Mouse (Mus musculus) kidney, adult 8-10 months (tissue): ENCODE measurements around the gene Idua.
"Not testable (repeated sequence)": the region's sequence is repeated elsewhere in the genome, so short reads cannot be mapped to it uniquely, and the experiment has no call there.

Source experiments
- DNase-seq, 2 experiments: peaks; one replicate each; pipeline ENCODE4 v3.0.0; 2022

Idua gene

DNA sequence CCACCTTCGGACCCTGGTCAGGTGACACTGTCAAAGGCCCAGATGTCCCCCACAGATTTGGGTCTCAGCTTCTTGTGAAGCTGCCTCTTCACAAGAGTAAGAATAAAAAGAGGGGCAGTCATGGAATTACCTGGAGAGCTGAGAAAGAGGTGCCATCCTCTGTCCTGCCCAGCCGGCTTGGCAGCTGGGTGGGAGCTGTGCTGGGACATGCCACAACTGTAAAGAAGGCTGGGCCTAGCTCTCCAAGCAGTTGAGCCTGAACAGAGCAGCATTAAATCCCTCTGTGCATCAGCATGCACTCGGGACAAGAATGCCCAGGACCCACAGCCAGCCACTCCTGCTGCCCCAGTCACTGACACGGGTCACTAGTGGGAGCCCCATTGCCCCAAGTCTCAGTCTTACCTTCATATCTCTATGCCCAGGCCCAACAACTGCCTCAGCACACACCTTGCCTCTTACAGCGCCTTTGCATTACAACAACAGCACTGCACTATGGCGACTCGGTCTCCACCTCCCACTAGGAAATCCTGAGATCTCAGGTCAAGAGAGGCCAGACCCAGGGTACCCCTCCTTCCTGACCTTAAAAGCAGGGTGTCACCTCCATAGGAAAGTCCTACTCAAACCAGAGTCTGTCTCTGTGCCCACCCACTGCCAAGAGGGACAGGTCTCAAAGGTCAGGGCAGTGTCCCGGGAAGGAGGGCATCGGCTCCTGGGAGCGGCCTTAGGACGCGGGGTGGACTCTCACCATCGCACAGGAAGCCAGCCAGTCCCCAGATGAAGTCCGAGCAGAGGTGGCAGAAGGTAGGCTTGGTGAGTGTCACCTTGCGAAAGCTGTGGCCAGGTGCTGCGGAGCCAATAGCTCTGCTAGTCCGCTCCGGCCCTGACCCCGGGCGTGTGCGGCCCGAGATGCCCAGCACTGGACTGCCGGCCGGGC is at the start of gene Idua:
Gene Idua (plus strand): TSS at position 634 of the 934 bp plus-strand sequence.
- DNase-seq: peak; percentile 52 to 58

DNA sequence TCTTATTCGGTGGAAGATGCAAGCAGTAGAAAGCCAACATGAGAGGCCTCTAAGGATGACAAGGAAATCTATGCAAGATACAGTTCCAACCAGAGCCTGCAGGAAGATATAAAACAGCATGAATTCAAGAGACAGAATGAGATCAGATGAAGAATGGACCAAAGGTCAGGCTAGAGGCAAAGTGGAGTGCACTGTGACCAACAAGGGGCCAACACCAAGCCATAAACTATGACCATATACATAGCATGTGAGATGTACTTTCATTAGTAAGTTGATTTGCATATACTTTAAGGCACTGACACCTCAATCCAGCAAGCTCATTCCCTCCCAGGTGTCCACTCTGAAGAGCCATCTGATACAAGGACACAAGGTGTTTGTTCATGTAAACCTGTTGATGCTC is 49.7 kb upstream of the Idua start:
- DNase-seq: no peak

DNA sequence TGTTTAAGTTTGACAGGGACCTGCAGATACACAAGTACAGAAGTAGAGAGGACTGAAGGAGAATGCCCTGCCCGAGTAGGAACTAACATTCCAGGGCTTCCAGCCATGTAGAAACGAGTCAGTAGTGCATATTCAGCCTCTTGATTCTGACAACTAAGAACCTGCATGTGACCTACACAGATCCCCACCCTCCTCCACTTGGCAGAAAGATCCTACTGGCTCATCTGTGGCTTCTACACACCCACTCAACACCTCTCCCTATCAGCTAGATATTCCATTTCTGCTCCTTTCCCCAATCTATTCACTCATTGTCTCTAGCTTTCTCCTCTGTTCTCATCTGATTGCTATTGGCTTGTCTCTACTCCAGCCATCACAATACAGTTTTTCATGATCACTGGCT is 38.3 kb upstream of the Idua start:
- DNase-seq: no peak

DNA sequence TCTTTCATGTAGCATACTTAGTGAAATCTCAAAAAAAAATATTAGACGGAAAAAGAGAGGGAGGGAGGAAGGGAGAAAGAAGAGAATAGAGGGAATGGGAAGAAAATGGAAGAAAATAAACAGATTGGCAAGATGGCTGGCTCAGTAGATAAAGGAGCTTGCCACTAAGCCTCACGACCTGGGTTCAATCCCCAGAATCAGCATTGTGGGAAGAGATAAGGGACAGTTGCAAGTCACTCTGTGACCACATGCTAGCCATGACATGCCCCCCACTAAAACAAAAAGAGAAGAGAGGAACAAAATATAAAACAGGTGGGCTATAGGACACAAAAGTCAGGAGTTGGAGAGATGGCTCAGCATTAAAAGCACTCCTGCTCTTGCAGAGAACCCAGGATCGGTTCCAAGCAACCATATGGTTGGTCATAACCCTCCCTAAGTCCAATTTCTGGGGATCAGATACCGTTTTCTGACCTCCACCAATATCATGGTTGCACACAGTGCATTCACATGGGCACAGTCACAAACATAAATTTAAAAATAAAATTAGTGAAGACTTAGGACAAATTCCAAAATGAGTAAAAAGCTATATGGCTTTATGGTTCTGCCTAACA is 34.0 kb upstream of the Idua start:
- no peak for DNase-seq

DNA sequence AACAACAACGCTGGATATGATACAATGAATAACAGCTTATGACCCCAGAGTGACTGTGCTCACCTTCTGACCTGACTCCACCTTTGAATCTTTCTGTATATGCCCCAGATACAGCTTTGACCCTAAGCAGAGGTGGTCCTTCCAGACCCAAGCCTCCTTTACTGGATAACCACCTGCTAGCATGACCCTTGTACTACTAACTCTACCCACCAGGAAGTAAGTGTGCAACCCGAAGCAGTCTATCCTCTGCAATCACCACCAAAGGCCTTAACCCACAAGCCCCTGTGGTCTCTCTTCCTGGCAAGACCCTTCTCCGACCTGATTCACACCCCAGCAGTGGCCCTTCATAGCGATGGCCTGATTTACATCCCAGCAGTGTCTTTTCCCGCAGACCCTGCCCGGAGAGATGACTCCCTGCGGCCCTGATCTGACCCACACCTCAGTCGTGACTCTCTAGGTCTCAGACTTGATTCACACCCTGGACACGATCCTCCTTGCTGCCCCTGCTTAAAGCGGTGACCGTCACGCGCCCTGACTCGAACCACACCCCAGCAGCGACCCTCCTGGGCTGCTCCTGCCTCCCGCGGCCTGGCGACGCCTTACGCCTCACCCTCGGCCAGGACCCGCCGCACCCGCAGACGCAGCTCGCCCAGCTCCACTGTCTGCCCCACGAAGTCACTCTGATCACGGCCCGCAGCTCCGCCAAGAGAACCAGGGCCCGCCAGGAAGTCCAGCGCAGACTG is 31.1 kb upstream of the Idua start:
- no peak for DNase-seq

DNA sequence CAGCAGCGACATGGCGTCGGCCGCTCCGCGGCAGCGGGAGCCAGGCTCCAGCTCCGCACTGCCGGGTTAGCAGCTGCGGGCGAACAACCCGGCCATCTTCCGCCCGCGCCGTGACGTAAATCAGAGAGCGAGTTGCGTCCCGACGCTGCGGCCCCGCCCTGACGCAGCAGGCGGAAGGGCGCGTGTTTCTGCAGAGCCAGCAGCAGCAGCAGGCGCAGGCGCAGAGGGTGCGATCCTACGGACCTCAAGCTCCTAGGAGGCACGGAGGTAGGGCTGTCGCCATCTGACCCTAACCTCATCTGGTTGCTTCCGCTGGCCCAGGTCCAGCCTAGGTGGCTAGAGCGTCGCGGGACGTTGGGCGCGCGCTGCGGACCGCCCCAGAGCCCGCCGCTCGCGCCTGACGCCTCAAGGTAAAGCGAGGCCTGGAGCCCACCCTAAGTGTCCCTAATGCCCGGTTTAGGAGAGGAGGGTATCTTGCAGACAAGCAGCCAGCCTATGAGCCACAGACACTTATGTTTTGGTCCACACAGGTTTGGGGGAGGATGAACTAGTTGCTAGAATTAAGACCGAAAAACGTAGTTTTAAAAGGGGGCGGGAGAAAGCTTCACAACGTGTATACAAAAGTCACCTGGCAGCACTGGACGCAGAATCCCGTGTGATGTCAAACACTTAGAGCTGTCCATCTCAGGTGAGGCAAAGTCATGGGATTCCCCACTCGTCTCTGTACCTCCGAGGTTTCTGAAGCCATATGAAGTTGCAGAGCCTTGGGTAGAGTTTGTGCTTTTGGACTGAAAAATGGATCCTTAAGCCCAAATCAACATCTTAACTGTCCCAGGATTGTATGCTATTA is 30.3 kb upstream of the Idua start, which contains the start of the genes Gak and Tmem175:
Gene Gak (minus strand): TSS at position 122 of the 850 bp plus-strand sequence.
Gene Tmem175 (plus strand): TSS at position 137 of the 850 bp plus-strand sequence.
- DNase-seq: peak; percentile 91 to 92

DNA sequence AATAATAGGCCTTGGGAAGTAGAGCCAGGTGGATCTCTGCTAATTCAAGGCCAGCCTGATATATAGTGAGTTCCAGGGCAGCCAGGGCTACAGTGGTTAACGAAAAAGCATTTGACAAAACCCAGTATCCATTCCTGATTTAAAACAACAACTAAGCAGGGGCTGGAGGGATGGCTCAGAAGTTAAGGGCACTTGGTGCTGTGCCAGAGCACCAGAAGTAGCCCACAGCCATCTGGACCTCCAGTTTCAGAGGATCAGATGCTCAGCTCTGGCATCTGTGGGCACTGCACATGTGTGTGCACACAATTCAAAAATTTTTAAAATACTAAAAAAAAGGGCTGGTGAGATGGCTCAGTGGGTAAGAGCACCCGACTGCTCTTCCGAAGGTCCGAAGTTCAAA is 26.5 kb upstream of the Idua start:
- DNase-seq: no peak

DNA sequence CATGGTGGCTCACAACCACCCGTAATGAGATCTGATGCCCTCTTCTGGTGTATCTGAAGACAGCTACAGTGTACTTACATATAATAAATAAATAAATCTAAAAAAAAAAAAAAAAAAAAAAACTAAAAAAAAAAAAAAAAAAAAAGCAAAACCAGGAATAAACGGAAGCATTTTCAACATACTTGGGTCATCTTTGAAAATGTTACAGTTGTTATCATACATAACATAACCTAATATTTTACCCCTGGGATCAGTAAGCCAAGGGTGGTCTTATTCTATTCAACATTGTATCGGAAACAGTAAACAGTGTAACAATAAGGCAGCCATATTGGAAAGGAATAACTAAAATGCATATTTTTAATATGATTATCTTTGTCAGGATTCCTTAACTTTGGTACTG is 26.0 kb upstream of the Idua start:
- not testable (repeated sequence) for DNase-seq

DNA sequence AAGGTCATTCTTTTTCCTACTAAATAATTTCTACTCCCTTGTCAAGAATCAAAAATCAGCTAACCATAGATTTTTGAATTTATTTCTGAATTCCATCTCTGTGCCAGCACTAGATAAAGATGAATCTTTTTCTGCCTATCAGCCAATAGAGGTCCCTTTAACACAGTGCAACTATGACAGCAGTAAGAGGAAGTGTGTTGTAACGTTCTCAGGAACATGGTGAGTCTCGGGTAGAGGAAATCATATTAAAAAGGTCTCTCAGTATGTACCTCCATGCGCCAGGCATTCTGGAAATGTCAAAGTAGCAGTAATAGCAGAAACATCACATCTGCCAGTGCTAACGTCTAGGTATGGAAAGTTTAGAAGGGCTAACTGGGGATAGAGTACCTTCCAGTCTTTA is 24.0 kb upstream of the Idua start:
- no peak for DNase-seq

DNA sequence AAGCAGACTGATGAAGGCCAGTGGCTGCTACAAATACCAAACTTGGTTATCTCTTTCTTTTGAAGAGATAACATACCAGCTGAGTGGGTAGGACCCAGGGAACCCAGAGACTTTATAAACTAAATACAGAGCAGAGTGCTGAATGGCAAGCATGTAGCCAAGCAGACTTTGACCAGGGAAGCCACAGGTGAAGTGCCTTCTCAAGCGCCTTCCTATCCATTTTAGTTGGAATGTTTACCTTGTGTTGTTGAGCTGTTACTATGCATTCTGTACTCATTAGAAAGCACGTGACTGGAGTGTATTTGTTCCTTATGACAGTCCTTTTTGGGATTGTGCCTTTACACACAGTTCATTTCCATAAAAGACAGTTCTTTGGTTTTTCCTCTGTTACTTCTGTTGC is 16.5 kb upstream of the Idua start:
- DNase-seq: no peak

DNA sequence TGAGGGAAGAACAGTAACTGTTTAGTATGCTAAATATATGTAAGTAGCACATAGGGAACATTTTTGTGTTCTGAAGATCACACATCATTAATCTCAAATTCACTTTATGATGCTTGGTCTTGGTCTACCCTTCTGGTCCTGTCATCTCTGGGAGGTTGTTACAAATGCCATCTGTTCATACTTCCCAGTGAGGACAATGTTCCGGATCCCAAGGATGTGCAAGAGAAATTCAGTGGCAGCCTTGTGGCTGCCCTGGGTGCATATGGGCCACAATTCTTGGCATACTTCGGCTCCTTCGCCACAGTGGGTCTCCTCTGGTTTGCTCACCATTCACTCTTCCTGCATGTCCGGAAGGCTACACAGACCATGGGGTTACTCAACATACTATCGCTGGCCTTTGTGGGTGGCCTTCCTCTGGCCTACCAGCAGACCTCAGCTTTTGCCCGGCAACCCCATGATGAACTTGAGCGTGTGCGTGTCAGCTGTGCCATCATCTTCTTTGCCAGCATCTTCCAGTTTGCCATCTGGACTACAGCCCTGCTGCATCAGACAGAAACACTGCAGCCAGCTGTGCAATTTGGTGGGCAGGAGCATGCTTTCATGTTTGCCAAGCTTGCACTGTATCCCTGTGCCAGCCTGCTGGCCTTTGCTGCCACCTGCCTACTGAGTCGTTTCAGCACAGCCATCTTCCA is 14.3 kb upstream of the Idua start:
- DNase-seq: no peak

DNA sequence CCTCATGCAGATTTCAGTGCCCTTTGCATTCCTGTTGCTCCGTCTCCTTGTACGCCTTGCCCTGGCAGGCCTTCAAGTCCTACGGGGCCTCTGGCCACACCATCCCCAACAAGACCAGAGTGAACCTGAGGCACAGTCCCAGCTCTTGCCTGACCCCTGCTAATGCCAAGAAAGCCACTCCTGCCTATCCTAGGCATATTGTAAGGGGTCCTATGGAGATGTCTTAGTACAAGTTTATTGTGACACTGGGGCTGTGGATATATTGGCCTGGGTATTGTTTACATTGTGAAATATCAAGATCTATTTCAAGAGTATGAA is 13.8 kb upstream of the Idua start:
- DNase-seq: peak; percentile 30 to 33

DNA sequence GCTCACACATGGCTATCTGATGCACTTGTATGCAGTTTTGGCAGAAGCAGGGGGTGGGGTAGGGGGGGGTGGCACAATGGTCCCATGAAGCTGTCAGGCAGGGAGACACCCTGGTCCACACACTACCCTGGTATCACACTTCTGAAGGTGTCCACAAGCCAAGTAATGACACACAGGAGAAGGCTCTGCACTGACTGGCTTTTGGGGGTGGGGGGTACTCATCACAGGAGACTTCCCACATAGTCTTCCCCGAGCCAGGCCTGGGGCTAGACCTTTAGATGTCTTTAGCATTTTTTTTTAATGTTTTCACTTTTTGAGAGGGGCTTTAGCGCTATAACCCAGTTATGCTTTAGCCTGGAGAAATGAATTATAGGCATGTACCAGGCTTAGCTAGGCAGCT is 12.8 kb upstream of the Idua start:
- no peak for DNase-seq

DNA sequence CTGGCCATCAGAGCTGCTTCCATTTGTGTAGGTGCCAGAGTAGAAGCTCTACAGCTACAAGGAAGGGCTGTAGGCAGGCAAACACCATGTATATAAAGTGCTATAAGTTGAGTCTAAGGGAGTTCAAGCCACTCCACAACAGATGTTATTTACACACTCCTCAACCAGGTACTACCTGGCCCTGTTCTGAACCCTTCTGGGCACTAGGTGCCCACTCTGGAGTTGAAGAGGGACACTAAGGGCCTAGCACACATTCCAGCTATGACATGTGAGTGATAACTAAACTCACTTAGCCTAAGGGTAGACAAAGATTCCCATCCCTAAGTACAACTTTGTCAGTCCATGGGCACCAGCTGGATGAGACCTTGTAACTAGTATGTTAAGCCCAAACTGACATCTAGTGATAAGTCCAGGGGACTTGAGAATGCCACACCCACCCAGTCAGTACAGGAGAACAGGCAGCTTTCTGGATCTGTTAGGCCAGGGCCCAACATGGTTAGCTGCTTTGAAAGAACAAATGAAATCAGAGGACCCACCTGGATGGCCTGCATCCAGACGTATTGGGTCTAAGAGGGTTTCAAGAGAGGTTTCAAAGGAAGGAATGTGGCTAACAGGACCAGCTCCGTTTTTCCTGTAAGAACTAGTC is 12.2 kb upstream of the Idua start:
- DNase-seq: no peak

DNA sequence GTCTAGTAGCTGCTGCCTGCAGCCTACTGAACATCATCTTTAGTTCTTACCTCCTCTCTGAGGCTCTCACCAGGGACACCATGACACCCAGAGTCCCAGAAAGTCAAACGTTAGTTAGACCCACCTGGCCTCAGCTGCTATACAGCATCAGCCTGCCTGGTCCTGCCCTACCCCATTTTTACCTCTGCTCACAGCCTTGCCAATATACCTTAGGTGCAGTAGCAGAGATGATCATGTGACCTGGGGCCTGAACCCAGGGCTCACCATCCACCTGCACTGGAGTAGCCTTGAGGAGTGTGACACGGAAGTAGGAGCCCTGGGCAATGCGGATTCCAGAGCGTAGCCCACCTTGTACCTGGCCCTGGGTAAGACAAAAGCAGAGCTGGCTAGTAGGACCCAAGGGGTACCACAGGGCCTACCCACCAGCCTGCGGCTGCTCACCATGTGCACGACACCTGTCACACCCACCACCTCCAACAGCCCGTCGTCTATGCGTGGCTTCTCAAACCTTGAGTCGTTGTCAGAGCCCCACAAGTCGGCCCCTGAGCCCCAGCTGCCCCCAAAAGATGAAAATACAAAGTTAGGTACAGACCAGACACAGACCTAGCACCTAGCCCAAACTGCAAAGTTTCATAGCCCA is 11.1 kb upstream of the Idua start:
- no peak for DNase-seq

DNA sequence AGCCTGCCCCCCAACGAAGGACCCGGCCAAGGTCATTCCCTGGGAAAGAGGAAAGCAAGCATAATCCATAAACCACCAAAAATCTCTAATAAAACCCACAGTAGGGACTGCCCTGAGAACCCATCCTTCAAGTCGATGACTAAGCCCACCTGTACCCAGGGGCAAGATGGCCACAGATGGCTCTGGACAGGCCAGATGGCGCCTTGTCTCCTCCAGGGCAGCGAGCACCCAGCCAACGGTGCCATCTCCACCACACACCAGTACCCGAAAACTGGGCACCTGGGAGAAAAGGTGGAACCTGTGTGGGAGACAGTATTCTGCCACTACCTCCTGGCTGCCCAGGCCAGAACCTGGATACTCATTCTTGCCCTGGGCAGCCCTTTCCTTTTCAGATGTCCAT is 9.8 kb upstream of the Idua start:
- DNase-seq: no peak

DNA sequence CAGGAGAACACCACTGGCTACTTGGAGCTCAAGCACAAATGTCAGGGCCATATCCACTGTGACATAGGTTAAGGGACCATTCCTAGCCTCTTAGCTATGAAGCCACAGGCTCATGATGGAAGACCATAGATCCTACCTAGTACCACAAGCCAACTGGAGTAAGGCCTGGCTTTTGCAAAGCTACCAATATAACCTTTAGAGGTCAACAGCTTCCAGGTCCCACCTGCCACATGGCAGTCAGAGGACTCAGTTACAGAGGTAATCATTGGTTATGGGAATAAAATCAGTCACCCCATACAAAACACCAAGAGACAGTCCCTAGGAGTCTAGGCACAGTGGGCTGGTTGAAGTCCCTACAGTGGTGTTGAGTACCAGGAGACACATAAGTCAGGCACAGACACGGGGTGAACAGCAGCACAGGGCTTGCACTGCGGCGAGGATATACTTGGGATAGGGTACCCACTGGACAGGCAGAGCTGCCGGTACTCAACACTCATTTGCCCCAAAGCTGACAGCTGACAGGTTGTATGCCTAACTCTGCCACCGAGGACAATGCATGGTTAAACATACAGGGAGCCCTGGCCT is 8.9 kb upstream of the Idua start:
- no peak for DNase-seq

DNA sequence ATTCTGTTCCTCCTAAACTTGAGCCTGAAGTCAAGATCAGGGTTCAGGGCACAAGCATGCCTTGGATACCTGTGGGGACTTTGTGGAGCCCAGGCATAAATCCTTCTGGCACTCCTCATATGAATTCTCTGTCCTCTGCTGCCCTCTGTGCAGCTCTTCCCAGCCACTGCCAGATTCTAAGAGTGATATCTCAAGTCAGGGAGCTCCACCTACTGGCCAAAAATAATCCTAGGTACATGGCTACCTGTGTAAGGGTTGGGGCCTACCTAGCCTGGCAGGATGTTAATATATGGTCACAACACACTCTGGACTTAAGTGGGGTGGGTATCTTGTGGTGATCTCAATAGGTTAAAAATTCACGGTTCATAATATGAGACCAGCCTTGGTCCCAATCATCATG is 8.3 kb upstream of the Idua start:
- DNase-seq: peak; percentile 77 to 81

DNA sequence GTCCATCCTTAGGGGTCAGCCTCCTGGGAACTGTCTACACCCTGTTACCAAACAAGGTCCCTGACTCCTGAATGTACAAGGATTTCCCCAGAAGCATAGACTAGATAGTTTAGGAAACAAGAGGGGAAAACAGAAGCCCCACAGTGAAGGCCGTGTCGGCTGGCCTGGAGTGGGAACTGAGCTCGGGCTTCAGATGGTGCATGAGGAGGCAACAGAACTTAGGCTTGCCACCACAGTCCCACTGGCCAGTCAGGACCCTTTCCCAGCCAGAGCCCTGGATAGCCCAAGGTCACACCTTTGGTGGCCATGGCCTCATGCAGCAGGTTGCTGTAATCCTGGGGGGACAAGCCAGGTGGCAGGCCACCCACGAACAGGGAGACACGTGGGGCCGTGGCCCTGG is 6.8 kb upstream of the Idua start:
- DNase-seq: no peak

DNA sequence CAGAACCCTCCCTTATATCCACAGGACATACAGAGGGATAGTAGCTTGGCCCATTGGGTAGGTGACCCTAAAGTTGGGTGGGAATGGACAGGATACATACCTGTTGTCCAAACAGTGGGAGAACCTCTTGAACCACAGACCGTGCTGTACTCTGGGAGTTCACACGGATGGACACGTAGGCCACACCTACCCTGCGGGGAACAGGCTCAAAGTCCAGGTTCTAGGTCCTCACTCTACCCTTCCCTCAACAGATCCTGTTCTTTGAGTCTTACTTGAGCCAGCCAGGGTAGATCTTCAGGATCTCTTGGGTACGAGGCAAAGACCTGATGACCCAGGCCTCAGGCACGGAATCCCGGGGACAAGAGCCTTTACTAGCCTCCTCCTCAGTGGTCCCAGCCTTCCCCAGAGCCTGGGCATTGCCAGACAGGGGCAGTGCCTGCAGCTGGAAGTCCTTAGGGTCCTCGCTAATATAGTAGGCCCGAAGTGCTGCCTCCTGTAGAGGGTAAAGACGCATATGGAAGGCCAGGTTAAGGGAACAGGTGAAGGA is 5.6 kb upstream of the Idua start:
- peak; percentile 54 to 68 for DNase-seq
